Mouse (Mus musculus): ENCODE results near the gene Rictor.

GRCm38 (mm10) chr15:6723338-6723737 lies 15.2 kb downstream of the Rictor start:
- no peak for TF ChIP-seq POLR2A (IDR thresholded peaks at IDR 0.05; ENCODE audit: insufficient read depth, low read depth, low read length)
- no peak for TF ChIP-seq CTCF (IDR thresholded peaks at IDR 0.05; ENCODE audit: insufficient read depth, low read depth, low read length)

All from olfactory bulb, adult 2 months (tissue).